Mouse (Mus musculus): Measurements from ENCODE around the gene Sh3bgrl2.

GRCm38 (mm10) chr9:83616586-83617081 lies 68.5 kb downstream of the Sh3bgrl2 start:
- TF ChIP-seq CTCF (IDR thresholded peaks at IDR 0.05; ENCODE audit: borderline replicate concordance, extremely low read depth, insufficient read depth, insufficient read length) (no peak), POLR2A (IDR thresholded peaks at IDR 0.05; ENCODE audit: borderline replicate concordance, extremely low read depth, insufficient read depth, insufficient read length, poor library complexity, severe bottlenecking) (no peak)
